Mouse (Mus musculus): ENCODE data around the gene Gad2. TPM values are rescaled to one million over a fixed set of nuclear protein-coding genes. Genes with fewer than 3 reads are reported as not detected.

The Gad2 gene
- not detected for polyA plus RNA-seq (2015; fragmentation: Illumina TruSeq; extraction: RNeasy Lipid Tissue Mini Kit (QIAGEN cat#74804); ENCODE audit: insufficient read depth, low read depth, low replicate concordance)

GRCm38 (mm10) chr2:22621828-22622731, at the start of gene Gad2:
Gad2 (plus strand) TSS chr2:22622205.

Other genes with a start within 250 kb of the Gad2 start
- gene Apbb1ip, start 151.9 kb downstream of the Gad2 start, polyA plus RNA-seq (2015; fragmentation: Illumina TruSeq; extraction: RNeasy Lipid Tissue Mini Kit (QIAGEN cat#74804); ENCODE audit: insufficient read depth, low read depth, low replicate concordance): 2.2 TPM

All from pancreas, adult 10 weeks (tissue).